Mouse (Mus musculus): ENCODE measurements around the gene Cdc14a.

DNA sequence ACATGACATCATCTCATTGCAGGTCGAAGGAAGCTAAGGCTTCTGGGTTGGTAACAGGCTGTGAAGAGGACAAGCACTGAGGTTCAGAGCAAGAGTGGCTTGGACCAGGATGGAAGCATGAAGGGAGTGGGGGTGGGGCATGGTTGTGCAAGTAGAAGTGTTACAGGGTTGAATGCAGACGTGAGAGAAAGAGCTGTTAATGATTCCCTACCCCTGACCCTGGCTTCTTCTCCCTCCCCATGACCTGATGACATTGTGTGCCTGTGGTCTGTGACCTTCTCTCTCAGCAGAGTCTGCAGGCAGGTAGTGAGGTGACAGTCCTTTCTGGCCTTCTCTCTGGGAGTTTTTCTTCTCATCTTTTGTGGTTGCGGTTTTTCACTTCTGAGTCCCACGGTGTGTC, 187.0 kb downstream of the Cdc14a start:
- no peak for TF ChIP-seq POLR2A (IDR thresholded peaks at IDR 0.05; ENCODE audit: low read depth, low read length)
- TF ChIP-seq CTCF (IDR thresholded peaks at IDR 0.05; ENCODE audit: extremely low read depth, insufficient read depth, insufficient read length, insufficient replicate concordance), result no peak
